Mouse (Mus musculus): Measurements from ENCODE around the gene Gm8126.
"Not testable (repeated sequence)": the region's sequence is repeated elsewhere in the genome, so short reads cannot be mapped to it uniquely, and the experiment has no call there.

The Gm8126 gene

GRCm38 (mm10) chr14:43258349-43258748 is at the start of gene Gm8126:
TSS of gene Gm8126 (plus strand) at chr14:43258649.
- not testable (repeated sequence) for DNase-seq

- DNase-seq, result not testable (repeated sequence)
These were observed 23.2 kb upstream of the Gm8126 start, which contains the start of gene Gm8122 for GRCm38 (mm10) chr14:43235204-43235603. TSS of gene Gm8122 (minus strand) at chr14:43235304.

- DNase-seq, result not testable (repeated sequence)
These were observed 20.7 kb upstream of the Gm8126 start for GRCm38 (mm10) chr14:43237769-43238168.

- DNase-seq, result peak in 1 of 2 experiments; percentile 15
These were observed 8.8 kb upstream of the Gm8126 start for GRCm38 (mm10) chr14:43249611-43250170.

GRCm38 (mm10) chr14:43250549-43251253 is 7.7 kb upstream of the Gm8126 start:
- DNase-seq, result not testable (repeated sequence)

- not testable (repeated sequence) for DNase-seq
These were observed 1.9 kb upstream of the Gm8126 start for GRCm38 (mm10) chr14:43256511-43256910.

GRCm38 (mm10) chr14:43263421-43263820 is 5.0 kb downstream of the Gm8126 start:
- not testable (repeated sequence) for DNase-seq

- DNase-seq, result not testable (repeated sequence)
These were observed 10.2 kb downstream of the Gm8126 start for GRCm38 (mm10) chr14:43268521-43269084.

GRCm38 (mm10) chr14:43269211-43269610 is 10.8 kb downstream of the Gm8126 start:
- not testable (repeated sequence) for DNase-seq

GRCm38 (mm10) chr14:43273161-43273560 is 14.7 kb downstream of the Gm8126 start:
- not testable (repeated sequence) for DNase-seq

GRCm38 (mm10) chr14:43274986-43275511 is 16.6 kb downstream of the Gm8126 start, which contains the start of gene Gm9732:
TSS of gene Gm9732 (plus strand) at chr14:43275036.
- DNase-seq, result not testable (repeated sequence)

GRCm38 (mm10) chr14:43275752-43276151 is 17.3 kb downstream of the Gm8126 start:
- not testable (repeated sequence) for DNase-seq

GRCm38 (mm10) chr14:43277468-43277867 is 19.0 kb downstream of the Gm8126 start:
- not testable (repeated sequence) for DNase-seq

- not testable (repeated sequence) for DNase-seq
These were observed 19.7 kb downstream of the Gm8126 start for GRCm38 (mm10) chr14:43278146-43278545.

- DNase-seq, result not testable (repeated sequence)
These were observed 20.2 kb downstream of the Gm8126 start for GRCm38 (mm10) chr14:43278681-43279080.

GRCm38 (mm10) chr14:43293503-43293902 is 35.1 kb downstream of the Gm8126 start, which contains the start of gene Gm8127:
TSS of gene Gm8127 (minus strand) at chr14:43293832.
- DNase-seq, result not testable (repeated sequence)
